Mouse (Mus musculus): ENCODE data around the gene Stk10. TPM values are rescaled to one million over a fixed set of nuclear protein-coding genes. Genes with fewer than 3 reads are reported as not detected.

The Stk10 gene
- polyA plus RNA-seq, 1 experiment from 2014 or later: 1.3 TPM

DNA sequence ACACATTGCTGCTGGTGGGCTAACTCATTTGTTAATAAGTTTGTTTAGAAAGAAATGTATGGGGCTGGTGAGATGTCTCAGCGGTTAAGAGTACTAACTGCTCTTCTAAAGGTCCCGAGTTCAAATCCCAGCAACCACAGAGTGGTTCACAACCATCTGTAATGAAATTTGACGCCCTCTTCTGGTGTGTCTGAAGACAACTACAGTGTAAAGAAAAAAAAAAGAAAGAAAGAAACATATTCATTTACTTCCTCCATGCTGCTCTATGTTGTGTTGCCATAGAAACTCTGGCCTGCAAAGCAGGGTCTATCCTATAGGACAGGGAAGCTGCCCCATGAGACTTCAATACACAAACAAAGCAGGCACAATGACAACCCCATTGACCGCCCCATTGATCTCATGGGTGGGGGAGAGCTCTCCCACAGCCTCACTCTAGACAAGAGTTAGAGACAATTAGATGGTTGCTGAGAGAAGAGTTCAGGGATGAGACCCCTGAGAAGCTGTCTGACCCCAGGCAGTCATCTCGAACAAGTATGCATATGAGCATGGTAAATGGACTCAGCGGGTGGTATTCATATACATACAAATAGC, 86.9 kb downstream of the Stk10 start:
- no peak overlapping the region for H3K4me2 ChIP-seq
- H3K9ac ChIP-seq: no peak overlapping the region
- ATAC-seq: no peak
- no peaks in the 10 kb centered on the region for H3K27me3 ChIP-seq
- WGBS: 82% methylated on average over 6 of the region's 6 CpGs
- no peaks in the 10 kb centered on the region for H3K9me3 ChIP-seq (replicated peaks)
- H3K27ac ChIP-seq: no peak overlapping the region
- peaks cover 4% of the 10 kb centered on the region; the same call in 1 of the 2 replicates for H3K36me3 ChIP-seq (ENCODE audit: poor library complexity, severe bottlenecking)
- H3K4me1 ChIP-seq: peaks cover 9% of the 10 kb centered on the region
- no peak overlapping the region for H3K4me3 ChIP-seq

DNA sequence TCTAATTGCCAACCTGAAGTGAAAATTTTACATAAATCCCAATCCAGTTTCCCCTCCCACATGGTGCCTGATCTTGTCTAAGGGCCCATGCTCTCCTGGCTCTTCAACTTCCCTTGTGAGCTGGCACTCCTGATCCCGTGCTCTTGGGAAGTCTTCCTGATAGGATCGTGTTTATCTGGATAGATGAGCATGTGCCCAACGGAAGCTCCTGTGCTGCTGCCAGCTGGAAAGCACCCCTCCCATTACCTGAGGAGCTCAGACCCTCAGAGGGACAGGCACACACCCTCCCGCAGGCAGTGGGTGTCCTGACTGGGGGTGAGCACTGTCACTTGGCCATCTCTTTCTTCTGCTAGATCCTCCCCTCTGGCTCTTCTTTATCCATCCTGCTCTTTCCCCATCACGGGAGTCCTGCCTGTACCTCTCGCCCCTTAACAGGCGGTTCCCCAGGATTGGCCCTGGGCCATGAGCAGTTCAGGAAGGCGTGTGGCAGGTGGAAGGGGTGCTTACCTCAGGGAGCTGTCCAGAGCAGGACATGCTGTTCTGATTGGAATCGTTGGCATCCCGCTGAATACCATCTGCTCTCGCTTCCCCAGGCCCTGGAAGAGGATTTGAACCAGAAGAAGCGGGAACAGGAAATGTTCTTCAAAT, 88.8 kb downstream of the Stk10 start:
- H3K9me3 ChIP-seq (replicated peaks): no peaks in the 10 kb centered on the region
- peaks cover 4% of the 10 kb centered on the region; the same call in 1 of the 2 replicates for H3K36me3 ChIP-seq (ENCODE audit: poor library complexity, severe bottlenecking)
- no peak overlapping the region for H3K4me2 ChIP-seq
- 79% methylated on average over 12 of the region's 12 CpGs for WGBS
- H3K4me3 ChIP-seq: no peak overlapping the region
- H3K9ac ChIP-seq: no peak overlapping the region
- no peaks in the 10 kb centered on the region for H3K27me3 ChIP-seq
- peaks cover 9% of the 10 kb centered on the region for H3K4me1 ChIP-seq
- no peak overlapping the region for H3K27ac ChIP-seq
- ATAC-seq: no peak

DNA sequence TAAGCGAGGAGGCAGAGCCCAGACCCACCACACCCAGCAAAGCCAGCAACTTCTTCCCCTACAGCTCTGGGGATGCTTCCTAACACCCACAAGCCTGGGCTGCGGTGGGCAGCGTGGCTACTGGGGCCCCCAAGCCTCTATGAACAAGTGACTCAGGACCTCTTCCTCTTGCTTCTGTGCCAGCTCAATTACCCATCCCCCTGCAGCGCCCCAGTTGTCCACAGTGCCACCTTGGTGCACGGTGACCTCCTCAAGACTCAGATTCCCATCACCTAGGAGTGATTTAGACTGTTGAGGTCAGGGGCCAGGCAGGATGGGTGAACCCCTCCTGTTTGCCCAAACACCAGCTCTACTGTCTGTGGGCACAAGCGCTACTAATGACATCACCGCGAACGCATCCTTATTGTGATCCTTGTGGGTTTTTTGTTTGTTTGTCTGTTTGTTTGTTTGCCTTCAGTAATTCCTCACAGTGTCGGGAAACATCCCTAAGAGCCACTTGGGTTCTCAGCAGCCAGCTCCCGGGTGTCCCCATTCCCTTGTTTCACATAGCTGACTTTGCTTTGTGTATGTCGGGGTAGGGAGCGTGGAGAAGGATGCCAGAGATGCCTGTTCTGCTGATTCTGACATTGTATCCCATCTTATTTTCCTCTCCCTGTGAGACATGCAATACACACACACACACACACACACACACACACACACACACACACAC, 89.5 kb downstream of the Stk10 start:
- Histone ChIP-seq H3K4me3 (no peak overlapping the region), H3K9me3 (replicated peaks) (no peaks in the 10 kb centered on the region), H3K27ac (peak overlapping the region; percentile 31), H3K4me2 (no peak overlapping the region), H3K27me3 (no peaks in the 10 kb centered on the region), H3K4me1 (peaks cover 9% of the 10 kb centered on the region), H3K36me3 (ENCODE audit: poor library complexity, severe bottlenecking) (peaks cover 4% of the 10 kb centered on the region; the same call in 1 of the 2 replicates), H3K9ac (no peak overlapping the region)
- WGBS: 92% methylated on average over 13 of the region's 13 CpGs
- ATAC-seq: peak; percentile 6; the same call in 1 of the 2 replicates

DNA sequence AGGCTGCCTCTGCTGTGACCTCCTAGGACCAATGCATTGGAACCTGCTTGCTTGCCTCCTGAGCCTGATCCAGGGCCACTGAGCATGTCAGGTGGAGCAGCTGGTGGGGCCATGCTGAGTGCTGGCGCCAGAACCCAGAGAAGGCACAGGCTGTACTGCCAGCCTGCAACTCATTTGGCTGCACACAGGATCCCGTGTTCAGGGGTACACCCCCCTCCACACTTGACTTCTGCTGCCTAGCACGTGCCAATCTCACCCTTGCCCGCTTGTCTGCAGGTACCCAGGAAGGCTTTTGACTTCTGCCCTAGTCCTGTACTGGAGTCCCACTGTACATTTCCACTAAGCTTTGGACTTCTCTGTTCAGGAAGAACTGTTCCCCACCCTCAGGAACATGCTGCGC, 90.1 kb downstream of the Stk10 start:
- peak overlapping the region; percentile 31 for H3K27ac ChIP-seq
- H3K9me3 ChIP-seq (replicated peaks): no peaks in the 10 kb centered on the region
- no peak overlapping the region for H3K4me2 ChIP-seq
- 64% methylated on average over 5 of the region's 5 CpGs for WGBS
- H3K4me3 ChIP-seq: no peak overlapping the region
- no peaks in the 10 kb centered on the region for H3K27me3 ChIP-seq
- ATAC-seq: peak; percentile 67
- no peak overlapping the region; the same call in 1 of the 2 replicates for H3K9ac ChIP-seq
- peaks cover 9% of the 10 kb centered on the region for H3K4me1 ChIP-seq
- H3K36me3 ChIP-seq (ENCODE audit: poor library complexity, severe bottlenecking): peaks cover under 1% of the 10 kb centered on the region; the same call in 1 of the 2 replicates

DNA sequence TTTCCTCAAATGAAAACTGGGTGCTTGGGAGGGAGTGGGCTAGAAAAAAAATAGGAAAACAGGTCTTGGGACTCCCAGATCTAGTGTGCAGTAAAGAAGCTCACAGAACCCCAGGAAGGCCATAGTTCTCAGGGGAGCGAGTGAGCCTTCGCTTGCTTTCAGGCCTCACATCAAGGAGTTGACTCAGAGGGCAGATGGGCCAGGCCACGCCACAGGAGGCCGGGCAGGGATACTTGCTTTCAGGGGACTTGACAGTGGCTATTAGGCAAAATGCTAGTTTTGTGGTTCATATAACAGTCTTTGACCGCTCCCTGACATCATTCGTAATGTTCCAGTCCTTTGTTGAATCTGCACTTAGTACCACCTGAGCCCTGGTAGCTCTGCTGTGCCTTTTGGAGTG, 90.8 kb downstream of the Stk10 start:
- Histone ChIP-seq H3K9me3 (replicated peaks) (no peaks in the 10 kb centered on the region), H3K9ac (no peak overlapping the region), H3K4me3 (no peak overlapping the region), H3K36me3 (ENCODE audit: poor library complexity, severe bottlenecking) (no peaks in the 10 kb centered on the region), H3K4me1 (peaks cover 9% of the 10 kb centered on the region), H3K4me2 (no peak overlapping the region), H3K27ac (no peak overlapping the region), H3K27me3 (no peaks in the 10 kb centered on the region)
- WGBS: 70% methylated on average over 6 of the region's 6 CpGs
- ATAC-seq: no peak

DNA sequence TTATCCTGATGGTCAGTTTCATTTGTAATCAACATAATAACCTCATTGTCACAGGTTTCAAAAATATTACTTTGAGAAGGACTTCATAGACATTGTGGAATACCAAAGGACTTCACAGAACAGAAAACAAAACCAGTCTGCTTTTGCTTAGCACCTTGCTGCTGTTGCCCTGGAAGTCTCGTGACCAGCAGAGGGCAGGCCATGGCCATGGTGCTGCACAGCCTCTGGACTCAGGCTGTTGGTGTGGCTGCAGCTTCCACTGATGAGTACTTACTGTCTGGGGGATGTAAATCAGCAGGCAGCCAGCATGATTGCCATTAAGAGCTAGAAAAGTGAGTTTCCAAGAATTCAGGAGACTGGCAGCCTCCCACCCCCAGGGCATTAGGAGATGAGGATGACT, 92.6 kb downstream of the Stk10 start:
- Histone ChIP-seq H3K27me3 (no peaks in the 10 kb centered on the region), H3K4me1 (peaks cover 9% of the 10 kb centered on the region), H3K4me2 (no peak overlapping the region), H3K9me3 (replicated peaks) (no peaks in the 10 kb centered on the region), H3K27ac (no peak overlapping the region), H3K36me3 (ENCODE audit: poor library complexity, severe bottlenecking) (no peaks in the 10 kb centered on the region), H3K9ac (no peak overlapping the region), H3K4me3 (no peak overlapping the region)
- 57% methylated on average over 1 of the region's 1 CpGs for WGBS
- no peak for ATAC-seq

DNA sequence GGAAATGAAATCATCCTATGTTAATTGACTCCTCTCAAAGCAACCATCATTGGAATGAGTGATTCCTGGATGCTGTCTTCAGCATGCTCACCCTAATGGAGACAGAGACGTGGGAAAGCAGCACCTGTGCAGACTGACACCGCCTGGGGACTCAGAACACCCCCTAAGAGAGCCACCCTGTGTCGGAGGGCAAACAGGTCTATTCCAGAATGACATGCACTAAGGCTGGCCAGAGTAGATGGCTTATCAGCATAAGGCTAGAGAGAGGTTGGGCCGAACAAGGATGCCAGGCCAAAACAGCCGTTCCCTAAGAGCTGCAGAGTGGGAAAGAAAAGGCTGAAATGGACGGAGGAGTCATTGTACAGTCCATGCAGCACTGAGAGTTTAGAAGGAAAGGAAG, 93.0 kb downstream of the Stk10 start:
- Histone ChIP-seq H3K27ac (no peak overlapping the region), H3K27me3 (no peaks in the 10 kb centered on the region), H3K4me3 (no peak overlapping the region), H3K4me1 (peaks cover 9% of the 10 kb centered on the region), H3K9ac (no peak overlapping the region), H3K36me3 (ENCODE audit: poor library complexity, severe bottlenecking) (no peaks in the 10 kb centered on the region), H3K9me3 (replicated peaks) (no peaks in the 10 kb centered on the region), H3K4me2 (no peak overlapping the region)
- WGBS: 85% methylated on average over 6 of the region's 6 CpGs
- no peak for ATAC-seq

DNA sequence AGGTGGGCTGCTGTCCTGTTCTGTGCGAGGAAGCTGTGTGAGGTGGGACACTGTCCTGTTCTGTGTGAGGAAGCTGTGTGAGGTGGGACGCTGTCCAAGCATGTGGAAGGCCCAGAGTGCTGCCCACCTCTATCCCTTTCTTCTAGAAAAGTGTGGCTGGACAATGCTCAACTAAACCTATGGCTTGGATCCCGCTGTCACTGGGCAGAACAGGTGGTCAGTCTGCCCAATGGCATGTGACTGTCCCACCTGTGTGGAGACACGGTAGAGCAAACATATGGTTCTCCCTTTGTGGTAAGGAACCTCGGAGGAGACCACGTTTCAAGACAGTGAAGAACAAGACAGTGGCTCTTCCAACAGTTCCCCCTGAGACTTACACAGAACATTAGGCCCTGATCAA, 94.8 kb downstream of the Stk10 start:
- no peak overlapping the region for H3K4me3 ChIP-seq
- H3K27me3 ChIP-seq: no peaks in the 10 kb centered on the region
- ATAC-seq: no peak
- no peak overlapping the region for H3K4me2 ChIP-seq
- 85% methylated on average over 6 of the region's 6 CpGs for WGBS
- no peak overlapping the region for H3K9ac ChIP-seq
- no peaks in the 10 kb centered on the region for H3K36me3 ChIP-seq (ENCODE audit: poor library complexity, severe bottlenecking)
- no peak overlapping the region for H3K27ac ChIP-seq
- peaks cover 9% of the 10 kb centered on the region for H3K4me1 ChIP-seq
- H3K9me3 ChIP-seq (replicated peaks): no peaks in the 10 kb centered on the region

DNA sequence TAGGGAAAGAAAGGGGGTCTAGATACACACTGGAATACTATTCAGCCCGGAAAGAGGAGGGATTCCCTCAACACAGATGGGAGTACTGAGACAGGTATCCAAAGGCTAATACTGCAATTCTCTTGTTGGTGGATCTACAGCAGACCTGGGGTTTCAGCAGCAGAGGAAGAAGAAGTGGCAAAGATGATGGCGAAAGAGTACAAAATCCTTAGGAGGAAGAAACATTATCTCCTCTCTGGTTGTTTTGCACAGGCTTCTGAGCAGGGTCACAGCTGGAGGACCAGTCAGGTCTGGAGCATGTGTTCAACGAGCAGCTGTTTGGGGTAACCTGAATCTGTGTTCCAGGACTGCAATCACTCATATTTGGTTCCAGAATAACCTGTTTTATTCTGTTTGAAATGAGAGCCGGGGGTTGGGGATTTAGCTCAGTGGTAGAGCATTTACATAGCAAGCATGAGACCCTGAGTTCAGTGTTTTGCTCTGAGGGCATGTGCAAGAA, 96.7 kb downstream of the Stk10 start:
- 94% methylated on average over 4 of the region's 4 CpGs for WGBS

DNA sequence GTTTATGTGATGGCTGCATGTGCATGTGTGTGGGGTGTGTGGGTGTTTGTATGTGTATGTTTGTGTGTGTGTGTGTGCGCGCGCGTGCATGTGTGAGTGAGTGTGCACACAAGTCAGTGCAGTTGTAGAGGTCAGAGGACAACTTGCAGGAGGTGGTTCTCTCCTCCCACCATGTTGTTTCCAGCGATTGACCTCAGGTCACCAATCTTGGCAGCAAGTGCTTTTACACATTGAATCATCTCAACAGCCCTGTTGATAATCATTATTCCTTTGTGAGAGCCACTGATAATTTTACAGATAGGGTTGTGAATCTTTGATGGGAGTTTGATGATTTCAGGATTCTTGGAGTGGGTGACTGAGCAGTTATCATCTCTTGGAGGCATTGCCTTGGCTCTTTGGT, 99.6 kb downstream of the Stk10 start:
- WGBS: over 99% methylated on average over 5 of the region's 5 CpGs

More for the DNA sequence above, 96.7 kb downstream of the Stk10 start:
- Histone ChIP-seq H3K36me3 (ENCODE audit: poor library complexity, severe bottlenecking) (no peaks in the 10 kb centered on the region), H3K9me3 (replicated peaks) (no peaks in the 10 kb centered on the region), H3K4me3 (no peak overlapping the region), H3K4me2 (no peak overlapping the region), H3K27me3 (no peaks in the 10 kb centered on the region), H3K27ac (no peak overlapping the region), H3K4me1 (no peaks in the 10 kb centered on the region), H3K9ac (no peak overlapping the region)
- ATAC-seq: no peak

DNA sequence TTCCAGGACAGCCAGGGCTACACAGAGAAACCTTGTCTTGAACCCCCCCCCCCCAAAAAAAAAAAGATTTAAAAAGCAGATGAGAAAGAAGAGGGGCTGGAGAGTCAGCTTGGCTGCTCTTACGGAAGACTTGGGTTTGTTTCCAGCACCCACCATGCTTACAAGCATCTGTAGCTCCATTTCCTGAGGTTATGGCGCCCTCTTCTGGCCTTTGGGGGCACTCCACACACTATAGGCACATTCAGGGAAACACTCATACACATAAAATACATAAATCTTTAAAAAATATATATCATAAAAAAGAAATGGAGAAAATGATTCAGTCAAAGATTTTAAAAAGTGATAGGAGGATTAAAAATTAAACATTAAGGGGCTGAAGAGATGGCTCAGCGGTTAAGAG, 100.4 kb downstream of the Stk10 start:
- no peak overlapping the region for H3K4me2 ChIP-seq
- WGBS: 64% methylated on average over 3 of the region's 3 CpGs
- H3K9me3 ChIP-seq (replicated peaks): no peaks in the 10 kb centered on the region
- H3K27me3 ChIP-seq: no peaks in the 10 kb centered on the region
- no peaks in the 10 kb centered on the region for H3K4me1 ChIP-seq
- H3K36me3 ChIP-seq (ENCODE audit: poor library complexity, severe bottlenecking): no peaks in the 10 kb centered on the region
- H3K27ac ChIP-seq: no peak overlapping the region
- no peak for ATAC-seq
- no peak overlapping the region for H3K9ac ChIP-seq
- H3K4me3 ChIP-seq: no peak overlapping the region

More for the DNA sequence above, 99.6 kb downstream of the Stk10 start:
- no peak for ATAC-seq
- no peak overlapping the region for H3K9ac ChIP-seq
- H3K27ac ChIP-seq: no peak overlapping the region
- H3K9me3 ChIP-seq (replicated peaks): no peaks in the 10 kb centered on the region
- no peak overlapping the region for H3K4me2 ChIP-seq
- H3K4me3 ChIP-seq: no peak overlapping the region
- no peaks in the 10 kb centered on the region for H3K27me3 ChIP-seq
- H3K4me1 ChIP-seq: no peaks in the 10 kb centered on the region
- no peaks in the 10 kb centered on the region for H3K36me3 ChIP-seq (ENCODE audit: poor library complexity, severe bottlenecking)

DNA sequence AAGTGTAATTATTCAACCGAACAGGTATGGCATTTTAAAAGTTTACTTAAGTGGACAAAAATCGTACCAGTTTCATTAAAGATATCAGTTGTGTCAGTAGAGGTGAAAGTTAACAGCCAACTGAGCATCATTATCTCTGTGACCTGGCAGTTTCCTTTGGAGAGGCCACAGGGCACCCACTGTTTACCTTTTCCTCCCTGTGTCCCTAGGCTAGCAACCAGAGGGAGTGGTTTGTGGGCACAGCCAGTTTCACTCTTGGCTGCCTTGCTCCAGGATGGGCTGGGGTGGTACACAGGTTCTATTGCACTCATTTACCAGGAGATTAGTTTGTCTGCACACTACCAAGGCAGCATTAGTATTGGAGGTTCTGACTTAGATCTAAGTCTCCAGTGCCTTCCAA, 101.0 kb downstream of the Stk10 start:
- Histone ChIP-seq H3K4me3 (no peak overlapping the region), H3K27ac (no peak overlapping the region), H3K4me1 (no peaks in the 10 kb centered on the region), H3K27me3 (no peaks in the 10 kb centered on the region), H3K9me3 (replicated peaks) (no peaks in the 10 kb centered on the region), H3K36me3 (ENCODE audit: poor library complexity, severe bottlenecking) (no peaks in the 10 kb centered on the region), H3K4me2 (no peak overlapping the region), H3K9ac (no peak overlapping the region)
- 89% methylated on average over 2 of the region's 2 CpGs for WGBS
- no peak for ATAC-seq
